Mouse (Mus musculus) heart, postnatal 0 days (tissue): Measurements from ENCODE around the gene Xylt1.

ENCODE experiments used
- CTCF ChIP-seq: IDR thresholded peaks from 2 replicates; pipeline ENCODE4 v1.5.1; 2016; ENCODE audit warnings: antibody characterized with exemption, control low read depth, low read depth
- EP300 ChIP-seq: IDR thresholded peaks from 2 replicates; pipeline ENCODE4 v1.6.1; 2016; ENCODE audit warnings: antibody characterized with exemption, low read depth

DNA sequence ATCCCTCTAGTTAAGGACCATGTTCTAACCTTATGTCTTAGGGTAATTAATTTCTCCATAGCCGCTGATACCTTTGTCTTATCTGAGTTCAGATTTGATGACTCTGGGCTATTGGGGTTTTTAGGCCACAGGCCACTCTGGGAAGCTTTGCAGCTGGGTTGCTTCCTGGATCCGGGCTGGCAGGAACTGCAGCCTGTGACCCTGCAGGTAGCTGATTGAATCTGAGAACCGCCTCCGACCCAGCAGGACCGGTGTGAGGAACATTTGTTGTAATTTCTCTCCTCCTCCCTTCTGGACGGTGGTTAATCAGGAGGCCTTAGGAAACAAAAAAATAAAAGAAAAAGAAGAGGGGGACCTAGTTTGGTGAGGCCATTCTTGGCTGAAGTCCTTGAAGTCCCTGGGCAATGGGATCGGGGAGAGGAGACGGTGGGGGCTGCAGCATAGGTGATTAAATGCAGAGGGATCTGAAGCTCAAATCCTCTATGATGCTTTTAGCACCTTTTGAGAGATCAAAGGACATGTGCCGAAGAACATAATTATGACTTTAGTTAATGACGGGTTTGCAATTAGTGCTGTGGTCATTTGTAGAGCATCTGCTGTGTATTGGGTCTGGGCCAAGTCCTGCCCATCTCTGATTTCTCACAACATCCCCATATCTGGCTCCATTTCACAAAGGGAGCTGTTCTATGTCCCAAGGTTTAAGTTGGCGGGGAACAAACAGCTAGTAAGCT lies 40.2 kb downstream of the Xylt1 start:
- TF ChIP-seq EP300 (no peak), CTCF (no peak)
